Mouse (Mus musculus): ENCODE measurements around the gene Pus7l.

Gene Pus7l

DNA sequence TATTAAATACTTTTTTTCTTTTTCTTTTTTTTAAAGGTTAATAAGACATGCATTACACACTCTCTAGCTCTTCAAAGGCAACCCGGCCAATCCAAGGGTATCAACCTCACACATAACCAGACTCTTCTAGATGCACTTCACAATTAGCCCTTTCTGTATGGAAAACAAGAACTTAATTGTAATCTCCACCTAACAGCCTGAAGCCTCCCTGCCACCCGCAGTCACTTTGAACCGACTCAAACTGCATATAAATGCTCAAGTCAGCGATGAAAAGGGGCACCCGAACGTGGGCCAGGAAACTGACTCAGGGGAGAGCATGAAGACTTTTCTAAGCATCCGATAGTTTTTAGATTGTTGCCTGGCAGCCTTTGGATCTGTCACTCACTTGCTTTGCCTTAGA, 66.1 kb downstream of the Pus7l start:
- DNase-seq (ENCODE audit: low read depth, low spot score): no peak

DNA sequence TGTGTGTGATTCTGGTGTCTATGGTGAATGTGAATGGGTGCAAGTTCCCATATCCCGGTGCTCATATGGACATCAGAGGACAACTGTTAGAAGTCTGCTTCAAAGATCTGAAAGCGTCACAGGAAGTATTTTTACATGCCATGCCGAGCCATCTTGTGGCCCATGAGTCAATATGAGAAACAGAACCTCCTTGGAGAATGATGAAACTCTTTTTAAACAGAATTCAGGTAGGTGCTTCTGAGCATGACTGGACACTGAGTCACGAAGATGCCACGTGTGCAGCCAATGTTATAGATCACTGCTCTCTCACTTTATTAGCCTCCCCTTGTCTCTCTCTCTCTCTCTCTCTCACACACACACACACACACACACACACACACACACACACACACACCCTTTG, 67.4 kb downstream of the Pus7l start:
- no peak for DNase-seq (ENCODE audit: low read depth, low spot score)

Data from skeletal muscle tissue, adult 2 months (tissue).